In genomic region chr1:115336317-115336716, GRCm38 (mm10) we compare ENCODE assay signal across 34 mouse cellular contexts.
"Had no signal": no experiment of that assay in that cellular context is flagged by ENCODE, and none has a peak within 500 bp of the region (broad histone marks: within the 10 kb centered on the region; RNA-seq: fewer than 3 reads in every experiment).

No protein-coding gene starts in this region.

- H3K4me2 ChIP-seq: heart, embryonic 11.5 days; heart, embryonic 12.5 days; heart, embryonic 13.5 days; heart, embryonic 15.5 days; hindbrain, embryonic 12.5 days; hindbrain, embryonic 13.5 days; hindbrain, embryonic 14.5 days; hindbrain, embryonic 15.5 days; kidney, embryonic 15.5 days had no signal

- H3K36me3 ChIP-seq: heart, embryonic 10.5 days; heart, embryonic 12.5 days; heart, embryonic 13.5 days; heart, embryonic 15.5 days; hindbrain, embryonic 10.5 days; hindbrain, embryonic 12.5 days; hindbrain, embryonic 13.5 days; hindbrain, embryonic 15.5 days; kidney, embryonic 15.5 days had no signal

- H3K4me3 ChIP-seq: heart, adult 2 months; heart, embryonic 10.5 days; heart, embryonic 12.5 days; heart, embryonic 13.5 days; heart, embryonic 15.5 days; hindbrain, embryonic 10.5 days; hindbrain, embryonic 12.5 days; hindbrain, embryonic 13.5 days; hindbrain, embryonic 15.5 days; kidney, embryonic 15.5 days; layer of hippocampus, adult 2 months had no signal

- DNase-seq: heart, adult 2 months; heart, postnatal 10 days; heart, postnatal 14 days; heart, postnatal 36 days; heart, postnatal 4 days; kidney, adult 11 months; kidney, adult 18-20 months; kidney, adult 2 months; kidney, adult 8-10 months; kidney, adult 9 months; kidney, postnatal 10 days; kidney, postnatal 14 days; kidney, postnatal 25 days; kidney, postnatal 36 days; kidney, postnatal 4 days; layer of hippocampus, adult 9-11 months; layer of hippocampus, postnatal 36 days had no signal

- H3K9me3 ChIP-seq: heart, embryonic 10.5 days; heart, embryonic 12.5 days; heart, embryonic 13.5 days; heart, embryonic 15.5 days; hindbrain, embryonic 10.5 days; hindbrain, embryonic 12.5 days; hindbrain, embryonic 13.5 days; hindbrain, embryonic 15.5 days; kidney, embryonic 15.5 days had no signal

- H3K4me1 ChIP-seq: heart, embryonic 10.5 days; heart, embryonic 12.5 days; heart, embryonic 13.5 days; heart, embryonic 15.5 days; hindbrain, embryonic 10.5 days; hindbrain, embryonic 12.5 days; hindbrain, embryonic 13.5 days; hindbrain, embryonic 15.5 days; kidney, embryonic 15.5 days had no signal

- H3K9ac ChIP-seq: heart, embryonic 12.5 days; heart, embryonic 13.5 days; heart, embryonic 15.5 days; hindbrain, embryonic 12.5 days; hindbrain, embryonic 13.5 days; hindbrain, embryonic 14.5 days; hindbrain, embryonic 15.5 days; kidney, embryonic 15.5 days had no signal

- H3K27me3 ChIP-seq: heart, embryonic 12.5 days; heart, embryonic 13.5 days; heart, embryonic 15.5 days; hindbrain, embryonic 12.5 days; hindbrain, embryonic 13.5 days; hindbrain, embryonic 15.5 days; kidney, embryonic 15.5 days had no signal

- H3K27ac ChIP-seq: heart, adult 2 months; heart, embryonic 10.5 days; heart, embryonic 13.5 days; heart, embryonic 15.5 days; hindbrain, embryonic 10.5 days; hindbrain, embryonic 12.5 days; hindbrain, embryonic 13.5 days; hindbrain, embryonic 14.5 days; hindbrain, embryonic 15.5 days; hindbrain, postnatal 0 days; kidney, embryonic 15.5 days; kidney, postnatal 0 days; layer of hippocampus, adult 2 months had no signal

- ATAC-seq: hindbrain, embryonic 16.5 days; hindbrain, postnatal 0 days; inflammation-experienced regulatory T-cells, adult 6 months; intestine, postnatal 0 days had no signal
